Mouse (Mus musculus): ENCODE results near the gene Magi1. TPM values are rescaled to one million over a fixed set of nuclear protein-coding genes. Genes with fewer than 3 reads are reported as not detected.

The Magi1 gene
- polyA plus RNA-seq, 1 experiment from 2014 or later = 39.1 TPM

DNA sequence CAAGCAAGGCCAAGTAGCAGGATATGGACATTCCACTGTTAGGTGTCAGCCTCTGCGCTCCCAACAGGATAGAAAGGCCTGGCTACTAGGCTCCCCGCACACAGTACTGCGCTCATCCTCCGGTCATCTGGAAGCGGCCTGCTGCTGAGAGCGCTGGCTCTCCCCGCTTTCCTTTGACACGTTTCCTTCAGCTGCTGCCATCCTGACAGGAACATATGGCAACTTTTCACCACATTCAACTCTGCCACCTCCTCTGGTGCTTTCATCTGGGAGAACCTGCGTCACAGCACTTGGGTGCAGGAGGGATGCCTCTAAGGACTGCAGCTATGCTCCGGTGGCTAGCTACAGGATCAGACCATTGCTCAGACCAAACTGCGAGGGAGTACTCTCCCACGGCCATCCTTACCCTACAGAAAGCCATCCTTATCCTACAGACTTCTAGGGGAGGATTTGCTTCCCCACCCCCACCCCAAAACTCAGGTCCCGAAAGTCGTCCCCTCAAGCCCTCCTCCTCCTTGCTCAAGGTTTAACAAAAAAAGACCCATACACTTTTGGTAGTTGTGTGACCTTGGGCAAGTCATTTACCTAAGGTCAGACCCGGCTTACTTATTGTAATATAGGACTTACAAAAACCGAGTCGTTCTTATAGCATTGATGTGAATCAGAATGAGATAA is 2.0 kb downstream of the Magi1 start:
- peaks cover 37% of the 10 kb centered on the region for H3K4me1 ChIP-seq
- peak overlapping the region; percentile 82 for H3K9ac ChIP-seq

DNA sequence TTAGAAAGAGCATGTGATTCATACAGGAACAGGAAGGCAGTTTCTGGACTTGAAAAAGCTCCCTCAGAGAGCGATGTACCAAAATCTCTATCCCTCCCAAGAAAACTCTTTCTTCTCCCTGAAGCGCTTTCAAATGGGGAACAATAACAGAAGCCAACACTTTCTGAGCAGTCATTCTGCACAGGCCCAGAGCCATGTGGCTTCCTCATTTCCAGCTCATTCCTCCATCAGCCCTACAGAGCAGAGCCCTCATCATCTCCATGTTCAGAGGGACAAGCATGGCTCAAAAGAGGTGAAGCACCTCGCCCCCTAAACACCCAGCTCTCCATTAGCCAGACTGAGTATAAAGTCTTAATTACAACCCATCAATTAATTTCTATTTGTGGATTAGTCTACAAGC is 9.8 kb downstream of the Magi1 start:
- no peak for ATAC-seq

More for the DNA sequence above, 2.0 kb downstream of the Magi1 start:
- no peaks in the 10 kb centered on the region for H3K36me3 ChIP-seq (ENCODE audit: poor library complexity, severe bottlenecking)
- peak overlapping the region; percentile 82 for H3K4me3 ChIP-seq
- H3K9me3 ChIP-seq (replicated peaks) = no peaks in the 10 kb centered on the region
- no peaks in the 10 kb centered on the region for H3K27me3 ChIP-seq
- ATAC-seq = no peak
- WGBS = 5% methylated on average over 17 of the region's 17 CpGs
- H3K27ac ChIP-seq = no peak overlapping the region
- peak overlapping the region; percentile 96 for H3K4me2 ChIP-seq

DNA sequence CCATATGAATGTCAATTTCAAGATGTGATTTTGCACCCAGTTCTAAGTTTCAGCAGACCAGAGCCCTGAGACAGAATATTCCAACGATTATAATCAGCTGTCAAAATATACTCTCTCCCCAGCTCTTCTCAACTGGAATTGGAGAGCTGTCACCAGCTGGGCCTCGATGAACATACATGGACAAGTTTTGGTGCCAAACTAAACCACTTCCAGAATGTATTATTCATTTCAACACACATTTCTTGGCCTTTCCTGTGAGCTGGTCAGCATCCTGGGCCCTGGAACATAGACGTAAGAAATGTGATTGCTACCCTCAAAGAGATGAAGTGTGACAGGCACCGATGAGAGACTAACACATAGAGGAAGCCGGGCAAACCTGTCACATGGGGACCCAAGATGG is 13.7 kb downstream of the Magi1 start:
- no peaks in the 10 kb centered on the region for H3K36me3 ChIP-seq (ENCODE audit: poor library complexity, severe bottlenecking)
- ATAC-seq = no peak
- H3K4me3 ChIP-seq = no peak overlapping the region
- H3K27me3 ChIP-seq = no peaks in the 10 kb centered on the region
- H3K9ac ChIP-seq = no peak overlapping the region
- H3K27ac ChIP-seq = no peak overlapping the region
- H3K4me1 ChIP-seq = peaks cover 7% of the 10 kb centered on the region
- WGBS = 90% methylated on average over 5 of the region's 5 CpGs
- H3K4me2 ChIP-seq = no peak overlapping the region
- no peaks in the 10 kb centered on the region for H3K9me3 ChIP-seq (replicated peaks)

More for the DNA sequence above, 9.8 kb downstream of the Magi1 start:
- H3K9me3 ChIP-seq (replicated peaks) = no peaks in the 10 kb centered on the region
- no peak overlapping the region for H3K4me3 ChIP-seq
- H3K27ac ChIP-seq = no peak overlapping the region
- H3K4me2 ChIP-seq = no peak overlapping the region
- no peaks in the 10 kb centered on the region for H3K27me3 ChIP-seq
- no peak overlapping the region for H3K9ac ChIP-seq
- WGBS = 90% methylated on average over 3 of the region's 3 CpGs
- H3K4me1 ChIP-seq = peaks cover 12% of the 10 kb centered on the region
- no peaks in the 10 kb centered on the region for H3K36me3 ChIP-seq (ENCODE audit: poor library complexity, severe bottlenecking)

DNA sequence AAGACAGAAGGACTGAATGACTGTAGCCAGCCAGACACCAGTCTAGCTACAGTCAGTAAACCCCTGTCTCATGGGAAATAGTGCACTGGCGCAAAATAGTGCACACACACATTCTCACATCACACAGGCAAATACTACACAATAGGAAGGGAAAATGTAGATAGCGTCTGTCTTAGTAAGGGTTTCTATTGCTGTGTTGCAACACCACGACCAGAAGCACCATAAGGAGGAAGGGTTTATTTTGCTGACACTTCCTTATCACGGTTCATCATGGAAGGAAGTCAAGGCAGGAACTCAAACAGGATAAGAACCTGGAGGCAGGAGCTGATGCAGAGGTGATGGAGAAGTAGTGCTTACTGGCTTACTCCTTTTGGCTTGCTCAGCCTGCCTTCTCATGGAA is 14.5 kb downstream of the Magi1 start:
- Histone ChIP-seq H3K27ac (no peak overlapping the region), H3K9me3 (replicated peaks) (no peaks in the 10 kb centered on the region), H3K36me3 (ENCODE audit: poor library complexity, severe bottlenecking) (no peaks in the 10 kb centered on the region), H3K4me3 (no peak overlapping the region), H3K4me2 (no peak overlapping the region), H3K27me3 (no peaks in the 10 kb centered on the region), H3K9ac (no peak overlapping the region), H3K4me1 (peaks cover 12% of the 10 kb centered on the region)
- 89% methylated on average over 4 of the region's 4 CpGs for WGBS
- ATAC-seq = no peak

DNA sequence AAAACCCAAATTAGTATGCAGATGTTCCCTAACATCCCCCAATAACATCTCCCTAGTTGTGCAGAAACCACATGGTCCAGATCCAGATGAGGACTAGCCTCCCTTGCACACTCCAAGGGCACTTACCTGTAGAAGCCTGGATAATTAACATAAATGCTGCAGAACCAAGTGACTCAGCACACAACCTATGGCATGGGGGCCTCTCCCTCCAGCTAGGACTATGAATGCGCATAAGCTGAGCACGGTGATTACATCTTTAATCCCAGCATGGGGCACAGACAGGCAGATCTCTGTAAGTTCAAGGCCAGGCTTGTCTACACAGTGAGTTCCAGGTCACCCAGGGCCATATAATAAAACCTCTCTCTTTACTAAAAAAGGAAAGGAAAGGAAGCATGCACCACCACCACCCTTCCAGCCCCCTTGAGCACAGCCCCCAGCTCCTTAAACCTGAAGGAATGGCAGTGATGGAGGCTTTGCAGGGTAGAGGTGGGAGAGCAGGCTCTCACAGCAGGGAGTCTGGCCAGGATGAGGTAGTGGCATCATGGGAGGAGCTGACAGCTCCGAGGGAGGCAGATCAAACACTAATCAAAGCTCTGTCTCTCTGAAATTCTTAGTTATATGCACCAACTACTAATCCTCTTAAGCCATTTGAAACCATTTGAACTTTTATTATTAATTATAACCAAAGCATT is 18.3 kb downstream of the Magi1 start:
- 47% methylated on average over 3 of the region's 3 CpGs for WGBS

DNA sequence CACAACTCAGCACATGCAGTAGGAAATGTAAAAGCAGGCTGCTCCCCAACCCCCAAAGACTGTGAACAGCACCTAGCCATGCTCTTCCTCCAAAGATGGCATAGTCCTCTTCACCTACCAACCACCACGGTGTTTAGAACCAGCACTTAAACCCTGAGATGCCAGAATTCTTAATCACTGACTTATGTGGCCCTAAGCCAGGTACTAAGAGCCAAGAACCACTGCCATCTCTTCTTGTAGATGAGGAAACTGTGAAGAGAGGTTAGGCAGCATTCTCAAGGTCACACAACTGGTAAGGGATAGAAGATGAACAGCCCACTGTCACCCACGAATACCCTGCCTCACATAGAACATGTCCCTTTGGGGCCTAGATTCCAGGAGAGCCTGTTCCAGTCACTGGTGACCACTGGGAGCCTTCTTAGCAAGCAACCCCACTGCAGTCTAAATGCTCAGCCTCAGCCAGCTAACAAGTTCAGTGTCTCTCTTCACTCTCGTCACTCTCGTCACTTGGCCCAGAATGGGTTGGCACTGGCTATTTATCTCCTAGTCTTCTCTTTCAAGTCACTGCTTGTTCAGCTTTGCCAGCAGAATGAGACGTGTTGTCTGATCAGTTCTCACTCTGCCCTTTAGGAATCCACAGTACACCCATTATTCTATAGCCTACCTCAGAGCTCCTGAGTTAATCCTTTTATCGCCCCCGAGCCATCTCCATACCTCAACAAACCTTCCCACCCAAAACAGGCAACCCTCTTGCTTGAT is 19.4 kb downstream of the Magi1 start:
- no peak for ATAC-seq
- Histone ChIP-seq H3K4me1 (peaks cover 11% of the 10 kb centered on the region), H3K36me3 (ENCODE audit: poor library complexity, severe bottlenecking) (no peaks in the 10 kb centered on the region), H3K9me3 (replicated peaks) (no peaks in the 10 kb centered on the region), H3K27ac (no peak overlapping the region), H3K4me2 (no peak overlapping the region), H3K9ac (no peak overlapping the region), H3K27me3 (no peaks in the 10 kb centered on the region), H3K4me3 (no peak overlapping the region)
- 74% methylated on average over 7 of the region's 7 CpGs for WGBS

More for the DNA sequence above, 18.3 kb downstream of the Magi1 start:
- Histone ChIP-seq H3K9ac (no peak overlapping the region), H3K27ac (no peak overlapping the region), H3K9me3 (replicated peaks) (no peaks in the 10 kb centered on the region), H3K27me3 (no peaks in the 10 kb centered on the region), H3K4me2 (no peak overlapping the region), H3K36me3 (ENCODE audit: poor library complexity, severe bottlenecking) (no peaks in the 10 kb centered on the region), H3K4me3 (no peak overlapping the region), H3K4me1 (peaks cover 12% of the 10 kb centered on the region)
- ATAC-seq = no peak

DNA sequence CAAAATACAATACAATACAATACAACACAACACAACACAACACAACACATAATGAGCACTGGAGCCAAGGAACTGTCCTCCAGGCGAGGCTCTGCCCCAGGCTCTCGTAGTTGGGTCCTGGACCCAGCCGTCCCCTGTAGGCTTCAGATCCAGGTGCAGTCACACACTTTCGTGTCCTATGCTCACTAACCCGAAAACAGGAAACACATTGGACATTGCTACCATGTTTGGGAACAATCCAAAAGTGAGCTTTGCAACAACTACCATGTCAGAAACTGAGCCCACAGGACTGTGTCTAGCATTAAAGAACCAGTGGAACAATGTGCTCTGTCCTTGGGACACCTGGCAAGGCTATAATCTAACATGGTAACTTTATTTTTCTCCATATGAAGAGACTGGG is 22.9 kb downstream of the Magi1 start:
- Histone ChIP-seq H3K27me3 (no peaks in the 10 kb centered on the region), H3K4me1 (peaks cover 21% of the 10 kb centered on the region), H3K9ac (no peak overlapping the region), H3K27ac (no peak overlapping the region), H3K36me3 (ENCODE audit: poor library complexity, severe bottlenecking) (no peaks in the 10 kb centered on the region), H3K4me3 (no peak overlapping the region), H3K4me2 (no peak overlapping the region), H3K9me3 (replicated peaks) (no peaks in the 10 kb centered on the region)
- no peak for ATAC-seq
- WGBS = 93% methylated on average over 5 of the region's 5 CpGs

DNA sequence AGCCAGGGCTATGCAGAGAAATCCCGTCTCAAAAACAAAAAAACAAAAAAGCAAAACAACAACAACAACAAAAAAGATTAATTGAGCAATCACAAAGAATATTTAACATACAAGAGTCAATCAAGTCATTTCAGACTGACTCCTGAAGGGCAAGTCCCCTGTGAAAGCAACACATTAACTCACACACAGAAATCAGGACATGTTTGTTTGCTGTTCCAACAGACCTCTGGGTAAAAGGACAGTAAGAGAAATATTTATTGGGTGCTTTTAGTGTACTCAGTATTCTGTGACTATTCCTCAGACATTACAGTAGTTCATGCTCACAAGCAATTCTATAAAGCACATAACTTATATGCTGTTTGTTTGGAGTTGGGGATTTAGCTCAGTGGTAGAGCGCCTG is 23.7 kb downstream of the Magi1 start:
- Histone ChIP-seq H3K4me3 (no peak overlapping the region), H3K27me3 (no peaks in the 10 kb centered on the region), H3K27ac (no peak overlapping the region), H3K36me3 (ENCODE audit: poor library complexity, severe bottlenecking) (no peaks in the 10 kb centered on the region), H3K4me2 (no peak overlapping the region), H3K9me3 (replicated peaks) (no peaks in the 10 kb centered on the region), H3K4me1 (peaks cover 23% of the 10 kb centered on the region), H3K9ac (no peak overlapping the region)
- WGBS = 95% methylated on average over 2 of the region's 2 CpGs
- ATAC-seq = no peak

DNA sequence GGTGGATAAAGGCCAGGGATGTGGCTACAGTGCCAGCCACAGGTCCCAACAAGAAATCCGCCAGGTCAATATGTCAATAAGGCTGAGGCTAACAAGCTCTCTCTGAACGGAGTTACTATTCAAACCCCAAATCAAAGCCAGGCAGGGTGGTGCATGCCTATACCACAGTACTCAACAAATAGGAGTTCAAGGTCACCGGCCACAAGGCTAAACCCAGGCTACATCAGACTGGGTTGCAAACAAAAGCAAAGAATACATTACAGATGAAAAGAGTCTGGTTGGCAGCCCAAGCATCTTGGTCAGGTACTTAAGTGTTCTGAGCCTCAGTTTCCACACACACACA is 25.9 kb downstream of the Magi1 start:
- H3K4me2 ChIP-seq = no peak overlapping the region
- H3K27me3 ChIP-seq = no peaks in the 10 kb centered on the region
- peaks cover 28% of the 10 kb centered on the region for H3K4me1 ChIP-seq
- H3K9ac ChIP-seq = no peak overlapping the region
- no peaks in the 10 kb centered on the region for H3K9me3 ChIP-seq (replicated peaks)
- no peaks in the 10 kb centered on the region for H3K36me3 ChIP-seq (ENCODE audit: poor library complexity, severe bottlenecking)
- 64% methylated on average over 3 of the region's 3 CpGs for WGBS
- no peak overlapping the region for H3K27ac ChIP-seq
- ATAC-seq = no peak
- no peak overlapping the region for H3K4me3 ChIP-seq

DNA sequence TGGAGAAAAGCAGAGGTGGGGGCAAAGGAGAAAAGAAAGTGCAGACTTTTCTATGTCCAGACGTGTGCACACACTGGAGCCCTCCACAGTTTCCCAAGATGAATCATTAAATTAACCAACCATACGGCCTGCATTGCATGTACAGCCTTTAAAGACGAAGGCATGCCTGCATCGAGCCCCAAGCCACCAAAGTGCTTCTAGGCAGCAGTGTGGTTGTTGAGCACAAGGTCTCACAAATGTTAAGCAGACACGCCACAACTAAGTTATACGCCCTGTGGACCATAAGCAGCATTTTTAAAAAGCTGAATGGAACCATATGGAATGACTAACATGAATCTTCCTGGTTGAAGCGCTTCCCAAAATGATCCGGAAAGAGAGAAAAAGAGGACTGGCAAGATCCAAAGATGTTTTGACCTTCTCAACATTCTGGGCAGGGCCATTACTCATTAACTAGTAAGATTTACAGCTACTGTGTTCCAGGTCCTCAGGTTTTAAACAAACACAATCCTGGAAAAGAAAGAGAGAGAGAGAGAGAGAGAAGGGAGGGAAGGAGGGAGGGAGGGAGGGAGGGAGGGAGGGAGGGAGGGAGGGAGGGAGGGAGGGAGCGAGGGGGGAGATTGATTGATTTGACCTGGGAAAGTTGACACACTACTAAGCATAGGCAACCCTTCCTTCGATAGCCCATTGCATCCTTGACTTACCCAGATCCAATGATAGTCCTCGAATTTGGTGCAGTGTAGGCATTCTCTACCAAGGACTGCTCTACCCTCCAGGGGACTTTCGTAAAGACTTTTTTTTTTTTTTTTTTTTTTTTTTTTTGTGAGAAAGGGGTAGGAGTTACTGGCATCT is 26.5 kb downstream of the Magi1 start:
- Histone ChIP-seq H3K4me2 (no peak overlapping the region), H3K9me3 (replicated peaks) (no peaks in the 10 kb centered on the region), H3K27me3 (no peaks in the 10 kb centered on the region), H3K36me3 (ENCODE audit: poor library complexity, severe bottlenecking) (no peaks in the 10 kb centered on the region), H3K4me3 (no peak overlapping the region), H3K27ac (no peak overlapping the region), H3K9ac (no peak overlapping the region), H3K4me1 (peaks cover 28% of the 10 kb centered on the region)
- WGBS = 75% methylated on average over 12 of the region's 12 CpGs
- no peak for ATAC-seq

DNA sequence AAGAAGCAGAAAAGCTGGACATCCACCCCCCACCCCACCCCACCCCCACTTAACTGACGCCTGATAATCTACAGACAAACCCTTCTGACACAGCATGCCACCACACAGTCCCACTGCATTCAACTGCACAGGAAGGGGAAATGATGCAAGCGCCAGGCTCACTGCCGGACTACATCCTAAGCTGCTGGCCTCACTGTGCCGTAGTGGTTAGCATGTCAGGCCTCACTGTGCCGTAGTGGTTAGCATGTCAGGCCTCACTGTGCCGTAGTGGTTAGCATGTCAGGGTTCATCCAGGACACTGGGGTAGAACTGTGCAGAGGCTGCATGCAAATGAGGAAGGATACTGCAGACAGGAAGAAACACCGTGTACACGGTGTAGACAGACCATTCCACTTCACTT is 29.8 kb downstream of the Magi1 start:
- H3K9me3 ChIP-seq (replicated peaks) = no peaks in the 10 kb centered on the region
- ATAC-seq = no peak
- H3K9ac ChIP-seq = no peak overlapping the region

More for the DNA sequence above, 29.8 kb downstream of the Magi1 start:
- H3K4me1 ChIP-seq = peaks cover 31% of the 10 kb centered on the region
- no peak overlapping the region for H3K4me2 ChIP-seq
- no peak overlapping the region for H3K27ac ChIP-seq
- no peak overlapping the region for H3K4me3 ChIP-seq
- no peaks in the 10 kb centered on the region for H3K36me3 ChIP-seq (ENCODE audit: poor library complexity, severe bottlenecking)
- no peaks in the 10 kb centered on the region for H3K27me3 ChIP-seq
- 82% methylated on average over 8 of the region's 8 CpGs for WGBS

Measured in forebrain, embryonic 13.5 days (tissue).